Mouse (Mus musculus) adrenal gland (tissue): Measurements from ENCODE around the gene Cox6a1.
"Not testable (repeated sequence)": the region's sequence is repeated elsewhere in the genome, so short reads cannot be mapped to it uniquely, and the experiment has no call there.

Experiments
- intact Hi-C: fragments of 180-260 bp; cut with DNase I; formaldehyde crosslinking; loops from one replicate; pipeline ENCODE4 v1.15.1; 2025
- long read RNA-seq, 2 experiments: library from polyadenylated mRNA; unstranded; transcript quantifications; one replicate each; pipeline ENCODE4 v2.0.0; 2020; ENCODE audit warnings: borderline replicate concordance in 1 of 2; ENCODE audit not compliant: insufficient replicate concordance in 1 of 2

Gene Cox6a1
- long read RNA-seq, experiment 1, transcript Cox6a1-202 (2 exons, 620 nt): minor isoform, 12 of 519 reads
- long read RNA-seq, experiment 1, transcript Cox6a1-201 (3 exons, 571 nt): major isoform, 502 of 519 reads
- long read RNA-seq, experiment 1, partial matches to known transcripts: 0 of 519 reads
- long read RNA-seq, experiment 1, other reads (novel, unspliced or antisense): 5 of 519 reads
- long read RNA-seq, experiment 2, transcript Cox6a1-201 (3 exons, 571 nt): major isoform, 308 of 328 reads
- long read RNA-seq, experiment 2, transcript Cox6a1-202 (2 exons, 620 nt): minor isoform, 14 of 328 reads
- long read RNA-seq, experiment 2, partial matches to known transcripts: 1 of 328 reads
- long read RNA-seq, experiment 2, other reads (novel, unspliced or antisense): 5 of 328 reads

DNA sequence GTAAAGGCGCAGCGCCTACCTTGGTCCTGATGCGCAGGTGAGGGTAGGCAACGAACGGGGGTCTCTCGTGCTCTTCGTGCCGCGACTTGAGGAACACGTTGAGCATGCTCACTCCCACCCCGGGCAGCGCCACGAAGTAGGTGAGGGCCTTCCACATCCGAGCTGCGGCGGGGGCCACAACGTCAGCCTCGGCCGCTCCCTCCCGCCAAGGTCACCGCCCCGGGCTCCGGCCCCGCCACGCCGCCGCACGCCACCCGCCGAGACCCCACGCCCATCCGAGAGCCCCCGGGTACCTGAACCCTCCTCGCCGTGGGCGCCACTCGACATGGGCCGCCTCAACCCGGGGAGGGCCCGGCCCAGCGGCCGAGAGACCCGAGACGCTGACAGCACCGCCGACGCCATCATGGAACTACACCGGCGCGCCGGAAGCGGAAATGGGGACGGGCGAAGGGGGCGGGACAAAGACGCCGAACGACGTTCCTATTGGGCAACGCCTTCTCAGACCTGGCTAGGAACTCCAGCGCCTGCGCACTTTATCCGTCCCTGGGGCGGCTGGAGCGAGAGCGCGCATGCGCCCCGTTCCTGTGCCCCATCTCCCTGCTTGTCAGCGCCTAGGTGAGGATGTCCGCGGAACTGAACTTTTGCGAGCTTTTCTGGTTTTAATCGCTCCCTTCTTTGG is at the start of gene Cox6a1:
Gene Cox6a1 (minus strand): TSS at position 436 of the 679 bp plus-strand sequence.
- intact Hi-C loops: loop anchor here (5.0 kb wide), 1 partner anchor 106 kb away; no protein-coding TSS in a partner anchor

DNA sequence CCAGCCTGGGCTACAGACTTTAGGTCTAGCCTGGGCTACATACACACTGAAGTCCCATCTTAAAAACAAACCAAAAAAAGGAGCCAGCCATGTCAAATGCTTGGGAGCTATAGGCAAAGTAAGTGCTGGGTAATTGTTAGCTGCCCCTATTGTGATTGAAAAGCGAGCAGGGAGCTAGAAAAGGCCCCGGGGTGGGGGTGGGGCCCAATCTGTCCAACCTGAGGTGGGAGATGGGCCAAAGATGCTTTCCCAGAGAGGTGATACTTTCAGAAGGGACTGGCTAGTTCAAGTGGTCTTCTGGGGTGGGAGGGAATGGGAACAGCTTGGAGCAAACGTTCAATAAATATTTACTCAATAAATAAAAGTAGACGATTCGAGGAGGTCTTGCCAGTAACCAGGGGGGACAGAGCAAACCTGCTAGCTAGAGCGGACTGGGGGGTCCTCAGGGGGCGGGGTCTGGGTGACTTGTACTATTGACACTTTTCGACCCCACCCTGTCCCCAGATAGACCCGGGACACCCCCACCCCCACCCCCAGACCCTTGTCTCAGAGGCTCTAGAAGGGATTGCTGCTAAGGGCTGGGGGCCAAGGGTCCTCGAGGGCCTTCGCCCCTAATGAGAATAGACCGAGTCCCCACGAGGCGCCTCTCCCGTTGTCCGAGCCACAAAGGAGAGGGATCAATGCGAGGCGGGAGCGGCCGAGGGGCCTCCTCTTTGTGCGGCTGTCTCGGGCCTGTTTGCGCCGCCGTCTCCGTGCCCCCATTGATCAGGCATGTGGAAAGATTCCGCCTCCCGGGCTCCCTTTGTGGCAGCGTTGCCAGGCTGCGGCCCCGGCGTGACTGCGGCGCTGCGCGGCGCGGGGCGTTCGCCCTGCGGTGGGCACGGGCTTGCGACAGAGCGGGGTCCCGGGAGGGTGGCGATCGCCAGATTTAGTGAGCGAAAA is 49.3 kb upstream of the Cox6a1 start:
- intact Hi-C loops: no loop called here

DNA sequence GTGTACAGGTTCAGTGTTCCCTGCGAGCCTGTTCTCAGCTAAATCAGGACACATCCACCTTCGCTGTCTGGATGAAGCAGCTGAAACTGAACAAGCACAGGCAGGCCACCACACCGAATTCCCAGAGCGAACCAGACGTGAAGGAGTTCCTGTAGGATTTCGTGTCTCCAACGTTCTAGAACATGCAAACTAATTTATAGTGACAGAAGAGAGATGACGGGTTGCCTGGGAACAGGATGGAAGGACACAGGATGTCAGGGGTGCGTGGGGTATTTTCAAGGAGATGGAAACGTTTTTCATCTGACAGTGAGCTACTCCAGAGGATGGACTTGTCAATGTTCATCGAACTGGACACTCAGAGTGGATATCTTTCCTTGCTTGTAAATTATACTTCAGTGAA is 47.9 kb upstream of the Cox6a1 start:
- intact Hi-C loops: no loop called here

DNA sequence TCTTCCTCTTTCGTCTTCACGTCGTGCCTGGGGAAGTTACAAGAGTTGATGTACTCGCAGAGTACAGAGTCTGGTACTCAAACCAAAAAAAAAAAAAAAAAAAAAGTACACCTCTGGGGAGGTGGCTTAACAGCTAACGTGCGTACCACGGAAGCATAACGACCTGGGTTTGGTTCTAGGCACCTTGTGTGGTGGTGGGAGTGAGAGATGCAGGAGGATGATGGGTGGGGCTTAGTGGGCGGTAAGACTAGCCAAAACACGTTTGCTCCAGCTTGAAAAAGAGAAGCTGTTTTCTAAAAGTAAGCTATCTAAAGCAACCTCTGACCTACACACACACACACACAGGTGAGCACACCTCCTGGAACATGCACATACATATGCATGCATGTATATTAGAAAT is 46.1 kb upstream of the Cox6a1 start:
- intact Hi-C loops: no loop called here

DNA sequence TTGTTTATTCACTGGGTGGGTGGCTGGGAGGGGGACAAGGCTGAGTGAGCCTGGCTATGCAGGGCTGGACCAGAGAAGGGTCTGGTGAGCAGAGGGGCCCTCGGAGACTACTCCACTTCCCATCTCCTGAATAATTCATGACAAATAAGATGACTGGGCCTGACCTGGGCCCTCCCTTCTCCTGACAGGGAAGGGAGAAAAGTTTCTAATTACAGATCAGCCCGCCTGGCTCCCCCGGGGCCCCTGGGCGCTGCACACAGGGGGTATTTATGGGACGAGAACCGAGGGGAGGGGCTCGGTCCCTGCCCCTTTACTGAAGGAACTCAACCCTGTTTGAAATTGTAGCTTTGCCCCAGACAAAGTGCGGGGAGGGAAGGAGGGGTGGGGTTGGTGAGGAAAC is 45.4 kb upstream of the Cox6a1 start:
- intact Hi-C loops: no loop called here

DNA sequence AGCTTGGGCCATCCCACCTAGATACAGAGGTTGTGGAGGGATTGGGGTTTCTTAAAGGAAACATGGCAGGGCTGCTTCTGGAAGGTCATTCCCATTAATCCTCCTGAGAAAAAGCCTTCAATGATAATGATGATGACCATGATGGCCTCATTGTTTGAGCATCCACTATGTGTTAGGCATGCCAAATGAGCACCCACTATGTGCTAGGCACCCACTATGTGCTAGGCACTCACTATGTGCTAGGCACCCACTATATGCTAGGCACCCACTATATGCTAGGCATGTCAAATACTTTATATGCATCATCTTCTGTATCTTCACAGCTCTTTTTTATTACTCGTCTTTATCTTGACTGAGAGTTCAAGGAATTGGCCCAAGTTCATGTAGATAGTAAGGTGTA is 44.2 kb upstream of the Cox6a1 start:
- intact Hi-C loops: no loop called here

DNA sequence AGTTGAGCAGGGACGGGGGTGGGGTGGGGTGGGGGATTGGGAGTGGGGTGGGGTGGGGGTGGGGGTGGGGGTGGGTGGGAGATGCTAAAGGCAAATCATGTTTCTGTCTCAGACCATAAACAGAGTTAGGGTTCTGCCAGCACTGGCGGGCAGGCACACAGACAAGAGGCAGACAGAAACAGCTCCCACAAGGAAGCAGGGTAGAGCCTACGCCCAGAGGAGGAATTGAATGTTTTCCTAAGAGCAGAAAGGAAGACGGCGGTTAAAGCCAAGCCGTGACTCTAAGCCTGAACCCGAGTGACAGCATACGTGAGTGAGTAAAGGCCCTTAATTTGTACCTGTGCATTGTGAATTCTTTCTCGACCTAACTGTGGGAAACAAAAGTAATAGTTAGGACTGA is 43.2 kb upstream of the Cox6a1 start:
- intact Hi-C loops: no loop called here

DNA sequence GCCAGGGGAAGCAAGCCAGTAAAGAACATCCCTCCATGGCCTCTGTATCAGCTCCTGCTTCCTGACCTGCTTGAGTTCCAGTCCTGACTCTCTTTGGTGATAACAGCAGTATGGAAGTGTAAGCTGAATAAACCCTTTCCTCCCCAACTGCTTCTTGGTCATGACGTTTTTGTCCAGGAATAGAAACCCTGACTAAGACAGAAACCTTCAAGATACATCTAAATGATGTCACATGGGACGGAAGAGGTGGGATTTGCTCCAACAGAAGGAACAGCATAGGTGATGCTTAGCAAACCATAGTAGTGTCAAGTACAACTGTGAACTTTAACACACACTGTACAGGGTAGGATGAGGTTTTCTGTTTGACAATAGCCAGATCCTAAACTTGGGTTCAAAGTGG is 30.1 kb upstream of the Cox6a1 start:
- intact Hi-C loops: not testable (repeated sequence)

DNA sequence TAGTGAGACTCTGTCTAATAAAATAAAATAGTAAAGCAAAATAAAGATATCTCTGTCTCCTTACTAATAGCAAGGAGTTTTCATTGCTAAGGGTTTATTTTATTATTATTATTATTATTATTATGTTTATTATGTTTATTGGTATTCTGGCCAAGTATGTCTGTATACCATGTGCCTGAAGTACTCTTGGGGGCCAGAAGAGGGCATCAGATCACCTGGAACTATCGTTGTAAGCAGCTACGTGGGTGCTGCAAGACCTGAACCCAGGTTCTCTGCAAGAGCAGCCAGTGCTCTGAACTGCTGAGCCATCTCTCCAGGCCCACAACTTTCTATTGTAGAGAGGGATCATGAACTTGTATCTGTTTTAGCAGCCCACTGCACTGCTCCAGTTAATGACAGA is 26.7 kb upstream of the Cox6a1 start:
- intact Hi-C loops: no loop called here

DNA sequence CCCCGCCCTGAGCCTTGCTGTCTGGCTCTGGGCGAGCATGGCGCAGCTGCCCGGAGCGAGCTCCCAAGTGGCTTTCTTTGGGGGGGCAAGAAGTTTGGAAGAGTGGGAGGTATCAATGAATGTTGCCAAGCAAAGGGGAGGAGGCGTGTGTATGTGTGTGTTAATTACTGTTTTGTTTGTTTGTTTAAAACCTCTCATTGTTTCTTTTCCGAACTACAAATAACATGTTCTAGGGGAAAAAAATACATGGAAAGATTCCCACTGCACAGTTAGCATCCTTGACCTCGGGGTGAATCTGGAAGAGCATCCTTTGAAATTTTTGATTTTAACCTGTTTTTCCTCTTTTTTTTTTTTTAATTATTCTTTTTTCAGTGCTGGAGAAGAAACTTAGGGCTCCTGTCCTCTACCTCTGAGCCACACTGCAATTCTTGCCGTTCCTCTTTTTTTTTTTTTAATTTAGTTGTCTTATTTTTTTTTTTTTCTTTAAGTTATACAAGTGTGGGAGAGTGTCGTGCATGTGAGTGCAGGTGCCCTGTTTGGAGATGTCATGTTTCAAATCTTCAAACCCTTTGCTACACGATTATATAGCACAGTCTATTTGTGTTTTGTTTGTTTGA is 25.5 kb upstream of the Cox6a1 start:
- intact Hi-C loops: no loop called here

DNA sequence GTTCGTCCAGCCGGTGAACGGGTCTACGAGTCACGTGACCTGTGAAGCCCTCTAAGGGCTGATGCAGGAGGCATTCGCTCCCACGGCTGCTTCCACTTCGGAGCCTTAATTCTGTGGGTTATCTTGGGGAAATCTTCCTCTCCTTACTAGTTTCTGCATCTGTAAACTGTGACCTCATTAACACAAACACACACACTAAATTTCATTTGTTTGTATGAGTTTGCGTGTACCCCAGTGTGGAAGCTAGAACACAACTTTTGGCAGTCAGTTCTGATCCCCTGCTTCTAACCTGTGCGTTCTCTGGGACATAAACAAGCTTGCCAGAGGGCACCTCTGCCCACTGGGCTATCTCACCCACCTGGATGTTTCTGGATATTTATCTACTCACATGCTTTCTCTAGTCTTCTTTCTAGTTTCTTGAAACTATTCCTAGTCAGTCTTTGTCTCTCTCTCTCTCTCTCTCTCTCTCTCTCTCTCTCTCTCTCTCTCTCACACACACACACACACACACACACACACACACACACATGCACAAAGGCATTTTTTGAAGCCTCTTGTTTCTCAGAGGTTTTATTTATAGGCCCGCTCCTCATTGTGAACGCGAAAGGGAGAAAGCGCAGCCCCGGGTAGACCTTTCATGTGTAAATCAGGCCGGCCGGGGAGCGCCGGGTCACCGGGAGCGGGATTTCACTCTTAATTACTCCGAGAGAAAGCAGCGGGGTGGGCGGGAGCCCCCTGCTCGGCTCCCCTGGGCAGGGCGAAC is 24.8 kb upstream of the Cox6a1 start:
- intact Hi-C loops: no loop called here

DNA sequence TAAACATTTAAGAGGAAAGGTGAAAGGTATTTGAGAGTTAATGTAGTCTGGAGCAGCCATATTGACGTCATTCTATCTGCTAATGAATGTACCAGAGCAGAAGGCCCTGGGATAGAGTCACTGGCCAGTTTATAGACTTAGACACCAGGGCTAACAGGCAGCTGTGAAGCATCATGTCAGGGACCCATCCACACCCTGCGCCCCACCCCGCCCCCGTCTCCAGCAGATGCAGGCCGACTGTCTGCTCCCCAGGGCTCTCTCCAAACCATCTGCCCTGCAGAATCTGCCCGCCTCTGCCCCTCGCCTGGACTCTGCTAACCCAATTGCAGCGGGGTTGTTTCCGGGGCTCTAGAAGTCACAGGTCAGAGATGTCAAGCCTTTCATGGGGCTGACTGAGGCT is 23.0 kb upstream of the Cox6a1 start:
- intact Hi-C loops: no loop called here

DNA sequence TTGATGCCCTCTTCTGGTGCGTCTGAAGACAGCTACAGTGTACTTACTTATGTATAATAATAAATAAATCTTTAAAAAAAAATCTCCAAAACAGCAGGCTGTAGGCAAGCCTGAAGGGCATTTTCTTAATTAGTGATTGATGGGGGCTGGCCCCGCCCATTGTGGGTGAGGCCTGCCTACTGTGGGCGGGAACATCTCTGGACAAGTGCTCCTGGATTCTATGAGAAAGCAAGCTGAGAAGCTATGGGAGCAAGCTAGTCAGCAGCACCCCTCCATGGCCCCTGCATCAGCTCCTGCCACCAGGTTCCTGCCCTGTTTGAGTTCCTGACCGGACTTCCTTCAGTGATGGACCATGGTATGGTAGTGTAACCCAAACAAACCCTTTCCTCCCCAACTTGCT is 16.0 kb upstream of the Cox6a1 start:
- intact Hi-C loops: no loop called here

DNA sequence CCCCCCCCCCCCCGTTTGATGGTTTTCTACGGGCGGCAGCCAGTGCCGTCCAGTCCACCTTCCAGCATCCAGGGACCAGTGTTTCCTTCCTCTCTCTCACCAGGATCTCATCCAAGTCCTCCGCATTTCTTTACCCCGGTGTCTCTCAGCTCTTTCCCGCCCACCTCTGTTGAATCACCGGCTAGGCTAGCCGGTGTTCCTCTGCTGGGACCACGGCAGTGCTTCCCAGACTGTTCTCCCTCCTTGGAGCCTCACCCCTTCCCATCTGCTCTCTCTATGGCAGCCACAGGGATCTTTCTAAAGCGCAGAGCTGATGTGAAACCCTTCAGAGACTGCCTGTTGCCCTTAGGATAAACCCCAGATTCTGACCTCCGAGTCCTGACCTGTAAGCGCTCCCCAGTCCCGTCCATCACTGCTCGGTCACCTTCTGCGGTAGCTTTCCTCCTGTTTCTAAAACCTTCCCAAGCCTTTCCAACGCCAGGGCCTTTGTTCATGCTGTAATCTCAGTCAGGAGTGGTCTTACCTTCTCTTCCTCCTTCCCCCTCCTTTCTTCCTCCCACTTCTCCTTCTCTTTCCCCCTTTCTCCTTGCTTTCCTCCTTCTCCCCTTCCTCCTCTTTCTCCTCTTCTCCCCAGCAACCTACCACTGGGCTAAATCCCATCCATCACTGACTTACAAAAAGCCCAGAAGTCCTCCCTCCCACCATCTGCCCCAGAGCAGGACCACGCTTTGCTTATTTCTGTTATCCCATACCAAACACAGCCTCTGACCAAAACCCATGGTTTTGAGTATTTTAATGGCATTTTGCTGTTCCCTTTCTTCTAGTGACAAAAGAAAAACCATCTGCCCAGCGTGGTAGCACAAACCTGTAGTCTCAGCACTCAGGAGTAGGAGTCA is 14.3 kb upstream of the Cox6a1 start:
- intact Hi-C loops: no loop called here

DNA sequence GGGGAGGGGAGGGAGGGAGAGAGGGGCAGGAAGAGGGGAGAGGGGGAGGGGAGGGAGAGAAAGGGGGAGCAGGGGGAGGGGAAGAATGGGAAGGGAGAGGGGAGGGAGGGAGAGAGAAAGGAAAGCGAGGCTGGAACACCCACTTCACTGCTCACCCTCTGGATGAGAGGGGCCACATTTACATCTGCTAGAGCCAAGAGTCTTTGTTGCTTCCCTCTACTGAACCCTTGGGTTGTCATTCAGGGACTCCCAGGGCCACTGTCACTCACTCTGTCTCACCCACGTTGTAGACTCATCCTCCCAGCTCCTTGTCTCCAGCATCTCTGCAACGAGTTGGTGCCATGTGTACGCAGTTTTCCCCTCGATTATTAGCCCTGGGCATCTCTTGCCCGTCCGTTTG is 13.4 kb upstream of the Cox6a1 start:
- intact Hi-C loops: no loop called here

DNA sequence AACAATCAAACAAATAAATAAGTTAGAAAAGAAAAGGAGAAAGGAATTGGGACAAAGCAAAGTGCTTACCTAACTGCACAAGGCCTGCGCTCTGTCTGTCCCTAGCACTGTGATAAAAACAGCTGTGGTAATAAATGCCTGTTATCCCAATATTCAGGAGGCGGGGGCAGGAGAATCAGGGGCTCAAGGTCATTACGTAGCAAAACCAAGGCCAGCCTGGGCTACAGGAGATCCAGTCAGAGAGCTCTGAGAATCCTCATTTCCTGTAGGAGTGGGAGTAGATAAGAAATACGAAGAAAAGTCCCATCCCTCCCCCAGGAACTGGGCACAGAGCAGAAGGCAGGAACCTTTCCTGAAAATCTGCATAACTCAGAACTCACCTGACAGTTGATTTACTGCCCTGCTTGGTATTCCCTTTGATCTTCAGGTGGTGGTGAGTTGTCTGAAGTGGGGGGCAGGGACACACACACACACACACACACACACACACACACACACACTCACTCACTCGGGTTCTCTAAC is 11.1 kb upstream of the Cox6a1 start:
- intact Hi-C loops: loop anchor here (2.0 kb wide), 1 partner anchor 81 kb away; no protein-coding TSS in a partner anchor

DNA sequence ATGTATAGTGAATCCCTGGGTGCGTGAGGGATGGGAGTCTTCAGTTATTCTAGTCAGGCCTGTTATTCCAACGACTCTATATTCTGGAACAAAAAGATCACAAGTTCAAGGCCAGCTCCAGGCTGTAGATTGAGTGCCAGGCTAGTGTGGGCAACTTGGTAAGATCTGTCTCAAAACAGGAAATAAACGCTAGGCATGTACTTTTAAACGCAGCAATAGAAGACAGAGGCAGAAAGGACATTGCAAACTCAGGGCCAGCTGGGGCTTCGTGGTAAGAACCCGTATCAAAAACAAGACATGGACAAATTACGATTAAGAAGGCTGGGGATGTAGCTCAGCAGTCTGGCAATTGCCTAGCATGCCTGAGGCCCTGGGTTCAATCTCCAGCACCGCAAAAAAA is 10.7 kb upstream of the Cox6a1 start:
- intact Hi-C loops: loop anchor here (2.0 kb wide), 1 partner anchor 81 kb away; no protein-coding TSS in a partner anchor

DNA sequence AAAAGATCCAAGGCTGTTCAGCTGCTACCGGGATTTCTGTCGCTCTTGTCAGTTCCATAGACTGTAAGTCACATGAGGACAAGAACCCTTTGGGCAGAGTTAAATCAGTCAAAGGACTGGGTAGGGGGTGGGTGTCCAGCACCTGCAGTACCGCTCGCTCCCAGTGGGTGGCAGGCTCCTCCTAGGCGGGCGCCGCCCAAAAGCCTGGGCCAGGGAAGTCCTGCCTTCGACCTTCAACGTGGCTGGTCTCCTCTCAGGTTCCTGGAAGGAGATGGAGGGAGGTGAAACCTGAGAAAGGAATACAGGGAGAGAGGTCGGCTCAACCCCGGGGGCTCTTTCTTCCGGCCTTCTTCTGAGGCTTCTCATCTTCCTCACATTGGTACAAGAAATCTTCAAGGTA is 10.1 kb upstream of the Cox6a1 start:
- intact Hi-C loops: loop anchor here (2.0 kb wide), 1 partner anchor 82 kb away; no protein-coding TSS in a partner anchor

DNA sequence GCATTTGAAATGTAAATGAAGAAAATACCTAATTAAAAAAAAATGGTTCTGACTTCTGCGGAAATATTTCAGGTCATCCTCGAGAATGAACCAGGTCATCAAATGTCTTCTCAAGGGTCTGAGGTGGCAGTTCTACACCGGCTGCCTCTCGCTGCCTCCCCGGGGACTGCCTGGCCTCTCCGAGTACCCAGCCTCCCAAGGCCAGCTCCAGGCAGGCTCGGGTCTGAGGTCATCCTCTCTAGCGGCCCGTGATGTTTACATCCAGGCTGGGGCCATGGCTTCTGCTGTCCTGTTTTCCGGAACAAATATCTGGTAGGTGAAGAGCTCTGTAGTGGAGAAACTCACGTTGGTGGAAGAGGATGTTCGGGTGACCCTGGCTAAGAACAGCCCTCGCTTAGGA is 6.3 kb upstream of the Cox6a1 start:
- intact Hi-C loops: no loop called here
